Mouse (Mus musculus) layer of hippocampus, adult 18-20 months (tissue): ENCODE results near the gene Sbds. TPM values are rescaled to one million over a fixed set of nuclear protein-coding genes. Genes with fewer than 3 reads are reported as not detected.

Experiments used
- DNase-seq, 2 experiments: peaks; one replicate each; pipeline ENCODE4 v3.0.0; 2022; ENCODE audit warnings: low spot score in 2 of 2
- long read RNA-seq: library from polyadenylated mRNA; stranded (forward); transcript quantifications from one replicate; pipeline ENCODE4 v2.0.0, GENCODE M21; 2021
- total RNA-seq, 2 experiments: library from RNA; stranded (reverse); gene quantifications; 2 replicates each; pipeline ENCODE4 v1.2.3; 2021

The Sbds gene
- total RNA-seq: 10 to 100 TPM; 83.1 to 83.6 TPM
- long read RNA-seq, transcript Sbds-201 (5 exons, 1,548 nt): major isoform, 88 of 102 reads
- long read RNA-seq, partial matches to known transcripts: 8 of 102 reads
- long read RNA-seq, other reads (novel, unspliced or antisense): 4 of 102 reads

GRCm38 (mm10) chr5:130255017-130255720 is at the start of gene Sbds, which contains the start of gene Tyw1:
Sbds (minus strand) TSS chr5:130255530.
Tyw1 (plus strand) TSS chr5:130255619.
- DNase-seq: peak; percentile 97 to 99

DNA sequence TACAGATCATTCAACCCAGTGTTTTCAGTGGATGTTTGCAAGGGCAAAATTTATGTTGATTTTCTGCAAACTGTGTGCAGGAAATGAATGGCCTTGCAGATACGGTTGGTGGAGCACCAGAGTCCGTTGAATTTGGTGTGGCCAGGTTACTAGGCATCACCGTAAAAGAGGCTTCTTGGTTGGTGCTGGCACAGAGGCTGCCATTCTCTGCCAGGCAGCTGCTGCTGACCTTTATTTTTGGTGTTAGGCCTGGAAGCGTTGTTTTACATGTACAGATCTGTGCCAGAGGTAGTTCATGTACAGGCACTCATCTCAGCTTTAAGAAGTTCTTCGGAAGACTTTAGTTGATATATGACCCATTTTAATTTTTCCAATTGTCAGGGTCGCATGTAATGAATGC is 48.3 kb upstream of the Sbds start:
- DNase-seq: no peak

DNA sequence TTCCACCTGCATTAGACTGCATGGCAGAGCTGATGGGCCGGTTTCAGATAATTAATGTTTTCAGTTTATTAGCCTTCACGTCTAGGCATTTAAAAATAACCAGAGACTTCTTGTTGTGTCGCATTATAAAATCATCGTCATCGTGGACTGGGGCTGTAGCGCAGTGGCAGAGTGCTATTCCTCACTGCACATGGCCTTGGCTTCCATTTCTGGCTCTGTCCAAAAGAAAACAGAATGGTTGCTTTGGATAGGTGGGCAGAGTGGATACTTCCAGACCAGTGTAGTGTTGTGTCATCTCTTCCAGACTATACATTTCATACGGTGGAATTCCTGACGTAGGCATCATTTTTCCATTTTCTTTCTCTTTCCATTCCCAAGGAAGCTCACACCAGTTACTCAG is 44.2 kb upstream of the Sbds start:
- no peak for DNase-seq

DNA sequence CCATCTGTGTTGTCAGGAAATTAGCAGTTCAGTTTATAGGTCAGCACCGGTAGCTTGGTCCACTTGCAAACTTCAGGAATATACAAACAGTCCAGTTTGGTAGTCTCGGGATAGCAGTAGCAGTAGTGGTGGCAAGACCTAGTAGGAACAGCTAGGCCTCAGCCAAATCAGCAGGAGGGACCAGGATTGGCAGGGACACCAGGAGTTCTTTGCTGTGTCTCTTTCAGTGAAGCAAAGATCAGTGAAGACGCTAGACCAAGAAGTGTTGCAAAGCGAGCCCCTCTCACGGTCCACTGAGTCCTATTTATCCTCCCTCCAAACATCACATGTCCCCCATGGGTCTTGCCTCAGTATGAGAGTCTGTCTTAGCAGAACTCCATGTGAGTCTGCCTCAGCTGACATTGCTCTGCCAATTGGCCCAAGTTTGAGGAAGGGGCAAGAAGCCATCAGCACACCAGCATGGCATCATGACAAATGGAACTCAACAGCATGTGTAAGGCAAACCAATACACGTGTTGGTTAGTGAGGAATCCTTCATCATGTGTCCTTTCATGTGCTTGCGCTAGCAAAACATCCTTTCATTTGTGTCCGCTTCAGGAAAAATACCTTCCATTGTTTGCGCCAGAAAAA is 43.6 kb upstream of the Sbds start:
- DNase-seq: no peak

- no peak for DNase-seq
Measured at GRCm38 (mm10) chr5:130296071-130296470, 40.7 kb upstream of the Sbds start.

- peak in 1 of 2 experiments; percentile 39 for DNase-seq
Measured at GRCm38 (mm10) chr5:130294598-130294997, 39.3 kb upstream of the Sbds start.

DNA sequence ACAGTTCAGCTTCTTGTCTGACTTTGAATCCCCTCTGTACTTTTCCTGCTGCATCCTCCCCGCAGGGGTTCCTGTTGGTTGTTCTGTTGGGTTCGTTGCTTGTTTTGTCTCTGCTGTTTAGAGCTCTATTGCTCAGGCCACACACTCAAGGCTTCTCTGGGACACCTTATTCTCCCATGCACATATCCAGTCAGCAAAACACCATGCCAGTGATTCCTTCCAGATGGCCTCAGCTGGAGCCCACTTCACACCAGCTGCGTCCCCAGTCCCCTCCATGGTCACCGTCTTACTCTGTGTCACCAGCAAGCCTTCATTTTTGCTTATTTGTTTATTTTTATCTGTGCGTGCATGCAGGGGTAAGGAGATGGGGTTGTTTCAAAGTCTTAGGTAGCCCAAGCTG is 38.6 kb upstream of the Sbds start:
- no peak for DNase-seq

- peak in 1 of 2 experiments; percentile 57 for DNase-seq
Measured at GRCm38 (mm10) chr5:130292976-130293375, 37.6 kb upstream of the Sbds start.

DNA sequence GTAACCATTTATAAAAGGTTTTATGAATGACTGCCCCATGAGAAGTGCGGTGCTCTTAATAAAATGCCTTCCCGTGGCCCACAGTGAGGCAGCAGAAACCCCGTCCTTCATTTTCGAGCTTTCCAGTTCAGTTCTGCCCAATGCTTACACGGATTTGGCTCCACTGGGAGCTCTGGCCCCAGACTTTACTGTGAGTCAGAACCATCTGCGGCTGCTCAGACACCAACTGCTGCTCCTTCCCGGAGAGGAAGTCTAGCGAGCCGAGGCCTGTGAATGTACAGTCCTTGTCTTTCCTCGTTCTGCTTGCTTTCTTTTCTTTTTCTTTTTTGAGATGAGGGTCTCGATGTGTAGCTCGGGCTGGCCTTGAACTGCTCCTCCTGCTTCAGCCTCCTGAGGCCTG is 35.4 kb upstream of the Sbds start:
- peak; percentile 76 to 82 for DNase-seq

GRCm38 (mm10) chr5:130290242-130290641 is 34.9 kb upstream of the Sbds start:
- no peak for DNase-seq

DNA sequence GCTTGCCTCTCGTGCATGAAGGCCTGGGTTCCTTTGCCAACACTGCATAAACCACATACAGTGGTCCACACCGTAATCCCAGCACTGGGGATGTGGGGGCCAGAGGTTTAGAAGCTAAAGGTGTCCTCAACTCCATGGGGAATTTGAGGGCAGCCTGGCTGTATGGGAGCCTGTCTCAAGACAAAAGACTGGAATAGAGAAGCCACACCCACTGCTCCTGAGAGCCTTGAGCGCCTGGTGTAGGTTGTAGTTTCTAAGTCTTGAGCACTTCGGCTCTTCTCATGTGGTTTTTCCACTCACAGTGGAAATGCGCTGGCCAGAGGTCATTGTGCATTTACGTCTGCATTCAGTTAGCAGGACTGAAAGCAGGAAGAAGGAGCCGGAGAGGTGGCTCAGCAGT is 32.8 kb upstream of the Sbds start:
- no peak for DNase-seq

GRCm38 (mm10) chr5:130283079-130283732 is 27.9 kb upstream of the Sbds start:
- DNase-seq: no peak

- no peak for DNase-seq
Measured at GRCm38 (mm10) chr5:130278011-130278472, 22.7 kb upstream of the Sbds start.

GRCm38 (mm10) chr5:130275509-130275908 is 20.2 kb upstream of the Sbds start:
- peak in 1 of 2 experiments; percentile 72 for DNase-seq

GRCm38 (mm10) chr5:130273046-130273445 is 17.7 kb upstream of the Sbds start:
- peak in 1 of 2 experiments; percentile 34 for DNase-seq

GRCm38 (mm10) chr5:130272344-130272743 is 17.0 kb upstream of the Sbds start:
- no peak for DNase-seq

DNA sequence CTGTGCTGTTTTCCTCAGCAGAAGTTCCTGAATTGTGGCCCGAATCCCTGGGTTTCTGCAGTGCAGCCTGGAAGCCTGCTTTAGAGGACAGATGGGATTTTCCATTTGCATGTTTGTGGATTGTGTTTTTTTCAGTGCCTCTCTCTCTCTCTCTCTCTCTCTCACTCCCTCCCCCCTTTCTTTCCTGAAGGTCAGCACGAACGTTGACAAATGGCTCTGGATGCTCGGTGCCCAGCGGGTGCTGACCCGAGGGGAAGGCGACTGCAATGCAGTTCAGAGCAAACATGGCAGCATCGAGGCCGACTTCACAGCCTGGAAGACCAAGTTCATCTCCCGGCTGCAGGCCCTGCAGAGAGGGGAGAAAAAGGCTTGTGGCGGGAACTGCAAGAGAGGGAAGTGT is 13.6 kb upstream of the Sbds start:
- peak in 1 of 2 experiments; percentile 49 for DNase-seq

- no peak for DNase-seq
Measured at GRCm38 (mm10) chr5:130267316-130267715, 12.0 kb upstream of the Sbds start.

DNA sequence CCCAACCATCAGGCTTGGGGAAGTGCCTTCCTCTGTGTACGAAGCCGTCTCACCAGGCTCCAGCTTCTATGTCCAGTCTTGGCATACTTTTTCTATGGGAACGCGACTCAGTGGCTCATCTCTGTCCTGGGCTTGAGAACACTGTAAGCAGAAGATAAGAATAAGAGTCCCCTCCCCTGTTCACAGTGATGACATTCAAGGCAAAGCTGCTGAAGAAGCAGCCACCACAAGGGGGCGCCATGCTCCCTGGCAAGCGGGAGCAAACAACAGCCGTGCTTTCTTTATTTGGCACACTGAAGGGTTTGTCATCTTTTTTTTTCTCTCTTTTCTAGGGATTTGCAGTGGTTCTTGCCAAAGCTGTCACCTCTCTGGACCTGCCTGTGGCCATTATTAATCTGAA is 11.3 kb upstream of the Sbds start:
- DNase-seq: peak in 1 of 2 experiments; percentile 48

DNA sequence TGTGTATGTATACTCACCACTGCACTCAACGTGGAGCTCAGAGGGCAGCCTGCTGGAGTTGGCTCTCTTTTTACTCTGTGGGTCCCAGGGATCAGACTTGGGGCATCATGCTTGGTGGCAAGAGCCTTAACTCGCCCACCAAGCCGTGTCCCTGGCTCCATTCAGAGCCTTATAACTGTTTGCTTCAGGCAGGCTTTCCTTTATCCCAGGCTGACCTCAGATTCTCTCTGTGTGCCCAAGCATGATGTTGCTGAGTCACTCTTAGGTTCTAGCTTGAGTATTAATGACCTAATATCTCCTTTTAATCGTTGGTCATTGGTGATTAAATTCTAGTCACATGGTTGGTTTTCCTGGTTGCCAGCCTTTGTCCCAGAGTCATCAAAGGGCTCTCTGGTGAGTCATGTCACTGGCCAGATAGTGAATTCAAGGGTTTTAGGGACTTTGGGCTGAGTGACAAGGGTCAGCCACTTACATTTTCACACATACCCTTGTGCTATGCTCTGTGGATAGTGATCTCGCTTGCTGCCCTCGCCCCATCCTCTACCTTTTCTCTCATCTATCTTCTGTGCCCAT is 9.2 kb upstream of the Sbds start:
- no peak for DNase-seq

DNA sequence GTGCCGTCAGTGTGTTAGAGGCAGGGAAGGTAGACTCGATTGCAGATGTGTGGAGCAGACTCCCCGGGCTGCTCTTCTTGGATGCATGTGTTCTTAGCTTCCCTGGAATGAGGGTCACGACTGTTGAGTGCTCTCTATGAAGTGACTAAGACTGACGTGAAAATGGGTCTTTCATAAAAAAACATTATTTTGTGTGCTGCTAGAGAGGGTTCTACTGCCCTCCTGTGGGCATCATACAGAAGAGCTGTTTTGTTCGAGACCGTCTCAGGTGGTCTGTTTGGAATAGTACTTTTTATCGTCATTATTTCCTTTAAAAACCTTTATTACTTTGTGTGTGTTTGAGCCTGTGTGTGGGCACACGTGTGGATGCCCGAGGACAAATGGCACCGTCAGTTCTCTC is 8.1 kb upstream of the Sbds start:
- DNase-seq: no peak

DNA sequence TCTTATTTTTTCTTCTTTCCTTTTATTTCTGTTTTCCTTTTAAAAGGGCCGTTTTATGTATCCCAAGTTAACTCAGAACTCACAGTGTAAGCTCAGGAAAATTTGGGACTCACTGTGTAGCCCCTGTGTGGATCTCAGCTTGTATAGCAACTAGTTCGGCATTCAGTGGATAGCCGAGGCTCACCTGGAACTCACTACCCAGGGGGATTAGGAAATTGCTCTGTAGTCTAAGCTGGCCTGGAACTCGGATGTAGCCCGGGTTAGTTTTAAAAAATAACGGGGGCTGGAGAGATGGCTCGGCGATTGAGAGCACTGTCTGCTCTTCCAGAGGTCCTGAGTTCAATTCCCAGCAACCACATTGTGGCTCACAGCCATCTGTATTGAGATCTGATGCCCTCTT is 2.0 kb upstream of the Sbds start:
- DNase-seq: no peak
